Comparison of ENCODE assay signal across 32 mouse cellular contexts in the genomic region with DNA sequence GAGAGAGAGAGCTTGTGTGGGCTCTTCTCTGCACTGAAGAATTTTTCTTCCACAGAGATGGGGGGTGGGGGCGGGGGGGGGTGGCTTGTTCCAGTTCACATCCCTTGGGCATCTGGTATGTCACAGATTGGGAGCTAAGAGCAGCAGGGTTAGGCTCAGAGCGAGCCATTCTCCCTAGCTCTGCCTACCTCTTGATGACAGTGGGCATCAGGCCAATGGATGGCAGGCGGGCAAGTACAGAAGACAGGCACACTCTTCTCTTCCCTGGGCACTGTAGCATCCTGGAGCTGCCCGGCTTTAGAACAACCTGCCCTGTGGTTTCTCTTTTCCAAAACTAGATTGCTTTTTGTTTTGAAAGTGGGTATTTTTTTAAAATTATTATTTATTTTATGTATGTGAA. TPM values are rescaled to one million over a fixed set of nuclear protein-coding genes. Genes with fewer than 3 reads are reported as not detected.
A peak's percentile ranks its signal among the peaks of the same experiment; 100 is the strongest.
DNase-seq lines count a peak whose midpoint lies in the region; ATAC-seq and TF ChIP-seq lines count a peak whose summit lies in the region.
"Had no signal": no experiment of that assay in that cellular context is flagged by ENCODE, and none has a peak within 500 bp of the region (broad histone marks: within the 10 kb centered on the region; RNA-seq: fewer than 3 reads in every experiment).

No protein-coding gene starts in this region.

- H3K4me2 ChIP-seq in forebrain, embryonic 13.5 days: no peak overlapping the region
- H3K4me2 ChIP-seq in forebrain, postnatal 0 days (ENCODE audit: low read depth): no peak overlapping the region
- H3K4me2 ChIP-seq: embryonic facial prominence, embryonic 15.5 days; forebrain, embryonic 15.5 days; heart, embryonic 13.5 days; hindbrain, embryonic 15.5 days; kidney, embryonic 15.5 days; limb, embryonic 15.5 days; liver, embryonic 13.5 days; midbrain, embryonic 13.5 days; neural tube, embryonic 13.5 days had no signal

- peak overlapping the region; percentile 40; the same call in 1 of the 2 replicates for H3K27ac ChIP-seq in forebrain, embryonic 13.5 days
- no peak overlapping the region for H3K27ac ChIP-seq in forebrain, postnatal 0 days (ENCODE audit: low read depth, low read length)
- peak overlapping the region; percentile 70; the same call in 1 of the 2 replicates for H3K27ac ChIP-seq in layer of hippocampus, adult 2 months
- H3K27ac ChIP-seq: embryonic facial prominence, embryonic 10.5 days; embryonic facial prominence, embryonic 15.5 days; forebrain, embryonic 15.5 days; gastrocnemius, adult 2 months; heart, adult 2 months; heart, embryonic 13.5 days; hindbrain, embryonic 15.5 days; kidney, embryonic 15.5 days; limb, embryonic 10.5 days; limb, embryonic 15.5 days; liver, embryonic 13.5 days; macrophage; midbrain, embryonic 13.5 days; neural tube, embryonic 13.5 days had no signal

- H3K9ac ChIP-seq in forebrain, embryonic 13.5 days: no peak overlapping the region
- H3K9ac ChIP-seq in forebrain, postnatal 0 days: no peak overlapping the region
- H3K9ac ChIP-seq: embryonic facial prominence, embryonic 15.5 days; forebrain, embryonic 15.5 days; heart, embryonic 13.5 days; hindbrain, embryonic 15.5 days; kidney, embryonic 15.5 days; limb, embryonic 15.5 days; liver, embryonic 13.5 days; midbrain, embryonic 13.5 days; neural tube, embryonic 13.5 days had no signal

- no peak for ATAC-seq in cerebellum, adult (ENCODE audit: insufficient number of reproducible peaks, low FRiP score, low TSS enrichment)
- ATAC-seq in forebrain, embryonic 13.5 days: no peak
- ATAC-seq in forebrain, postnatal 0 days: no peak
- ATAC-seq: forebrain, embryonic 15.5 days; lung, postnatal 0 days; midbrain, embryonic 13.5 days had no signal

- peaks cover 40% of the 10 kb centered on the region for H3K4me1 ChIP-seq in forebrain, embryonic 13.5 days
- H3K4me1 ChIP-seq in forebrain, postnatal 0 days (ENCODE audit: insufficient read depth): peaks cover 24% of the 10 kb centered on the region

- H3K9me3 ChIP-seq in forebrain, embryonic 13.5 days (replicated peaks): no peaks in the 10 kb centered on the region
- no peaks in the 10 kb centered on the region for H3K9me3 ChIP-seq in forebrain, postnatal 0 days (ENCODE audit: low read length)
- H3K9me3 ChIP-seq: embryonic facial prominence, embryonic 10.5 days; embryonic facial prominence, embryonic 15.5 days; forebrain, embryonic 15.5 days; heart, embryonic 13.5 days; hindbrain, embryonic 15.5 days; kidney, embryonic 15.5 days; limb, embryonic 10.5 days; limb, embryonic 15.5 days; liver, embryonic 13.5 days; midbrain, embryonic 13.5 days; neural tube, embryonic 13.5 days had no signal

- no peak overlapping the region for H3K4me3 ChIP-seq in forebrain, embryonic 13.5 days
- H3K4me3 ChIP-seq in forebrain, postnatal 0 days (ENCODE audit: low read depth, low read length): no peak overlapping the region
- H3K4me3 ChIP-seq in layer of hippocampus, adult 2 months: no peak overlapping the region
- H3K4me3 ChIP-seq: embryonic facial prominence, embryonic 10.5 days; embryonic facial prominence, embryonic 15.5 days; forebrain, embryonic 15.5 days; gastrocnemius, adult 2 months; heart, adult 2 months; heart, embryonic 13.5 days; hindbrain, embryonic 15.5 days; kidney, embryonic 15.5 days; limb, embryonic 10.5 days; limb, embryonic 15.5 days; liver, embryonic 13.5 days; midbrain, embryonic 13.5 days; neural tube, embryonic 13.5 days had no signal

- H3K27me3 ChIP-seq in forebrain, embryonic 13.5 days: no peaks in the 10 kb centered on the region
- no peaks in the 10 kb centered on the region for H3K27me3 ChIP-seq in forebrain, postnatal 0 days (ENCODE audit: insufficient read depth, low read length)
- H3K27me3 ChIP-seq: CH12.LX; embryonic facial prominence, embryonic 15.5 days; forebrain, embryonic 15.5 days; heart, embryonic 13.5 days; hindbrain, embryonic 15.5 days; kidney, embryonic 15.5 days; limb, embryonic 15.5 days; liver, embryonic 13.5 days; midbrain, embryonic 13.5 days; neural tube, embryonic 13.5 days had no signal

- 77% methylated on average over 4 of the region's 4 CpGs for WGBS in forebrain, embryonic 13.5 days
- 64% methylated on average over 4 of the region's 4 CpGs for WGBS in forebrain, postnatal 0 days

- H3K36me3 ChIP-seq in forebrain, embryonic 13.5 days (ENCODE audit: poor library complexity, severe bottlenecking): peaks cover 9% of the 10 kb centered on the region; the same call in 1 of the 2 replicates
- H3K36me3 ChIP-seq in forebrain, postnatal 0 days (ENCODE audit: insufficient read depth): 0 out of 2 replicates have a peak, but pooled peaks cover 6% of the 10 kb centered on the region
- H3K36me3 ChIP-seq: embryonic facial prominence, embryonic 10.5 days; embryonic facial prominence, embryonic 15.5 days; forebrain, embryonic 15.5 days; hindbrain, embryonic 15.5 days; kidney, embryonic 15.5 days; limb, embryonic 10.5 days; limb, embryonic 15.5 days; liver, embryonic 13.5 days had no signal

- TF ChIP-seq CTCF in forebrain, postnatal 0 days (IDR thresholded peaks at IDR 0.05; ENCODE audit: low read depth): no peak
- no peak for TF ChIP-seq CTCF in layer of hippocampus, adult 2 months (conservative IDR thresholded peaks at IDR 0.05)

- DNase-seq in cerebellum, adult 18-20 months: peak; percentile 61 to 65
- DNase-seq in forebrain, postnatal 0 days: no peak
- no peak for DNase-seq in layer of hippocampus, adult 2 months (ENCODE audit: low spot score in 2 of 2)
- no peak for DNase-seq in layer of hippocampus, adult 9-10 months (ENCODE audit: low spot score)
- DNase-seq in cerebellum, postnatal 36 days: peak; percentile 47 to 51
- no peak for DNase-seq in ovary, adult 18-20 months (ENCODE audit: low spot score)
- DNase-seq: adrenal gland, adult 8-10 months; gastrocnemius, adult 2 months; gastrocnemius, postnatal 36 days; heart, adult 2 months; heart, postnatal 10 days; kidney, adult 18-20 months; kidney, postnatal 25 days; liver, embryonic 13.5 days; lung, adult 18-20 months; thymus, adult 2 months; thymus, postnatal 36 days had no signal

RNA-seq across cellular contexts. Expression of gene P4htm, which starts 6.0 kb away (rescaled TPM):
- polyA plus RNA-seq in forebrain, embryonic 13.5 days (2015; fragmentation: Nextera tagmentation; extraction: Ambion mirVana): 16.6 and 18.7 TPM in 2 replicates
- 29.2 and 39.3 TPM in 2 replicates for total RNA-seq in forebrain, postnatal 0 days (2014; rRNA removed)
- 35.4 and 39.9 TPM in 2 replicates for polyA plus RNA-seq in forebrain, postnatal 0 days (2015; fragmentation: Nextera tagmentation; extraction: Ambion mirVana)
- total RNA-seq in layer of hippocampus, adult 2 months (2021): 100 to 1,000 TPM; 101 to 104 TPM

RNA-seq across cellular contexts. Expression of gene Wdr6, which starts 12.9 kb away (rescaled TPM):
- polyA plus RNA-seq in forebrain, embryonic 13.5 days (2015; fragmentation: Nextera tagmentation; extraction: Ambion mirVana): 203 and 256 TPM in 2 replicates
- 353 and 511 TPM in 2 replicates for total RNA-seq in forebrain, postnatal 0 days (2014; rRNA removed)
- polyA plus RNA-seq in forebrain, postnatal 0 days (2015; fragmentation: Nextera tagmentation; extraction: Ambion mirVana): 206 and 283 TPM in 2 replicates
- total RNA-seq in layer of hippocampus, adult 2 months (2021): 100 to 1,000 TPM; 119 to 129 TPM

RNA-seq across cellular contexts. Expression of gene Dalrd3, which starts 21.8 kb away (rescaled TPM):
- polyA plus RNA-seq in forebrain, embryonic 13.5 days (2015; fragmentation: Nextera tagmentation; extraction: Ambion mirVana): 230 and 246 TPM in 2 replicates
- 99.6 and 115 TPM in 2 replicates for total RNA-seq in forebrain, postnatal 0 days (2014; rRNA removed)
- 221 and 261 TPM in 2 replicates for polyA plus RNA-seq in forebrain, postnatal 0 days (2015; fragmentation: Nextera tagmentation; extraction: Ambion mirVana)
- total RNA-seq in layer of hippocampus, adult 2 months (2021): 100 to 1,000 TPM; 110 to 111 TPM

RNA-seq across cellular contexts. Expression of gene Ndufaf3, which starts 24.2 kb away (rescaled TPM):
- 64.8 and 70.4 TPM in 2 replicates for polyA plus RNA-seq in forebrain, embryonic 13.5 days (2015; fragmentation: Nextera tagmentation; extraction: Ambion mirVana)
- 70.7 and 71.3 TPM in 2 replicates for total RNA-seq in forebrain, postnatal 0 days (2014; rRNA removed)
- 104 and 108 TPM in 2 replicates for polyA plus RNA-seq in forebrain, postnatal 0 days (2015; fragmentation: Nextera tagmentation; extraction: Ambion mirVana)
- 10 to 100 TPM; 60.8 to 73.3 TPM for total RNA-seq in layer of hippocampus, adult 2 months (2021)

RNA-seq across cellular contexts. Expression of gene Impdh2, which starts 31.4 kb away (rescaled TPM):
- 135 and 143 TPM in 2 replicates for polyA plus RNA-seq in forebrain, embryonic 13.5 days (2015; fragmentation: Nextera tagmentation; extraction: Ambion mirVana)
- total RNA-seq in forebrain, postnatal 0 days (2014; rRNA removed): 115 and 129 TPM in 2 replicates
- 102 and 106 TPM in 2 replicates for polyA plus RNA-seq in forebrain, postnatal 0 days (2015; fragmentation: Nextera tagmentation; extraction: Ambion mirVana)
- 10 to 100 TPM; 61.3 to 63.7 TPM for total RNA-seq in layer of hippocampus, adult 2 months (2021)

Comparison
In these comparisons a context has a peak if more than half of its experiments do, and no peak if none do; other contexts are left out.
1. DNase-seq: peak in cerebellum, adult 18-20 months (2 of 2) and cerebellum, postnatal 36 days (2 of 2); none in forebrain, postnatal 0 days (single experiment), layer of hippocampus, adult 2 months (0 of 2), layer of hippocampus, adult 9-10 months (single experiment) and ovary, adult 18-20 months (single experiment).